Mouse (Mus musculus): ENCODE data around the gene Gli3. TPM values are rescaled to one million over a fixed set of nuclear protein-coding genes. Genes with fewer than 3 reads are reported as not detected.

Gene Gli3
- polyA plus RNA-seq, 2 experiments = 33.4 to 42.6 TPM

GRCm38 (mm10) chr13:15570908-15571568 lies 108.0 kb downstream of the Gli3 start:
- DNase-seq (ENCODE audit: low spot score) = no peak
- Histone ChIP-seq H3K9ac (ENCODE audit: low read depth, low read length, severe bottlenecking) (no peak overlapping the region), H3K4me2 (replicated peaks; ENCODE audit: low read depth, low read length, severe bottlenecking) (no peak overlapping the region), H3K4me3 (replicated peaks; ENCODE audit: low read length) (no peak overlapping the region), H3K27ac (replicated peaks; ENCODE audit: low read depth, low read length) (0 out of 2 replicates have a peak overlapping the region, but pooled peaks have one; percentile 5), H3K9me3 (ENCODE audit: control insufficient read depth, low read length) (0 out of 2 replicates have a peak, but pooled peaks cover 1% of the 10 kb centered on the region), H3K4me1 (ENCODE audit: control insufficient read depth, insufficient read depth, low read length) (peaks cover 3% of the 10 kb centered on the region), H3K36me3 (ENCODE audit: control insufficient read depth, insufficient read depth, low read length) (peaks cover 5% of the 10 kb centered on the region; the same call in 1 of the 2 replicates), H3K27me3 (ENCODE audit: control insufficient read depth, insufficient read depth, low read length) (no peaks in the 10 kb centered on the region)
- TF ChIP-seq POLR2A (IDR thresholded peaks at IDR 0.05; ENCODE audit: borderline replicate concordance, extremely low read depth, insufficient read depth, insufficient read length) = no peak
- no peak for ATAC-seq (ENCODE audit: low FRiP score, low read depth)
- WGBS = 42% methylated on average over 15 of the region's 15 CpGs

GRCm38 (mm10) chr13:15577133-15577917 lies 114.3 kb downstream of the Gli3 start:
- peak overlapping the region; percentile 69 for H3K27ac ChIP-seq (replicated peaks; ENCODE audit: low read depth, low read length)
- 38% methylated on average over 8 of the region's 8 CpGs for WGBS
- ATAC-seq (ENCODE audit: low FRiP score, low read depth) = peak; percentile 66

GRCm38 (mm10) chr13:15580458-15580857 lies 117.4 kb downstream of the Gli3 start:
- H3K4me3 ChIP-seq (replicated peaks; ENCODE audit: low read length) = no peak overlapping the region
- DNase-seq (ENCODE audit: low spot score) (no peak), ATAC-seq (ENCODE audit: low FRiP score, low read depth) (no peak)
- no peaks in the 10 kb centered on the region for H3K27me3 ChIP-seq (ENCODE audit: control insufficient read depth, insufficient read depth, low read length)
- H3K36me3 ChIP-seq (ENCODE audit: control insufficient read depth, insufficient read depth, low read length) = 0 out of 2 replicates have a peak, but pooled peaks cover 3% of the 10 kb centered on the region
- H3K4me2 ChIP-seq (replicated peaks; ENCODE audit: low read depth, low read length, severe bottlenecking) = no peak overlapping the region
- 0 out of 2 replicates have a peak overlapping the region, but pooled peaks have one; percentile 8 for H3K27ac ChIP-seq (replicated peaks; ENCODE audit: low read depth, low read length)
- no peak overlapping the region for H3K9ac ChIP-seq (ENCODE audit: low read depth, low read length, severe bottlenecking)
- no peaks in the 10 kb centered on the region for H3K9me3 ChIP-seq (ENCODE audit: control insufficient read depth, low read length)
- peaks cover 26% of the 10 kb centered on the region for H3K4me1 ChIP-seq (ENCODE audit: control insufficient read depth, insufficient read depth, low read length)
- TF ChIP-seq POLR2A (IDR thresholded peaks at IDR 0.05; ENCODE audit: borderline replicate concordance, extremely low read depth, insufficient read depth, insufficient read length) = no peak
- 67% methylated on average over 5 of the region's 5 CpGs for WGBS

More at GRCm38 (mm10) chr13:15577133-15577917, 114.3 kb downstream of the Gli3 start:
- H3K4me1 ChIP-seq (ENCODE audit: control insufficient read depth, insufficient read depth, low read length) = peaks cover 26% of the 10 kb centered on the region
- H3K4me2 ChIP-seq (replicated peaks; ENCODE audit: low read depth, low read length, severe bottlenecking) = no peak overlapping the region
- TF ChIP-seq POLR2A (IDR thresholded peaks at IDR 0.05; ENCODE audit: borderline replicate concordance, extremely low read depth, insufficient read depth, insufficient read length) = no peak
- DNase-seq (ENCODE audit: low spot score) = peak; percentile 42
- 0 out of 2 replicates have a peak, but pooled peaks cover 3% of the 10 kb centered on the region for H3K36me3 ChIP-seq (ENCODE audit: control insufficient read depth, insufficient read depth, low read length)
- no peak overlapping the region for H3K9ac ChIP-seq (ENCODE audit: low read depth, low read length, severe bottlenecking)
- no peaks in the 10 kb centered on the region for H3K9me3 ChIP-seq (ENCODE audit: control insufficient read depth, low read length)
- no peak overlapping the region for H3K4me3 ChIP-seq (replicated peaks; ENCODE audit: low read length)
- no peaks in the 10 kb centered on the region for H3K27me3 ChIP-seq (ENCODE audit: control insufficient read depth, insufficient read depth, low read length)

- Histone ChIP-seq H3K9me3 (ENCODE audit: control insufficient read depth, low read length) (no peaks in the 10 kb centered on the region), H3K4me1 (ENCODE audit: control insufficient read depth, insufficient read depth, low read length) (peaks cover 22% of the 10 kb centered on the region), H3K36me3 (ENCODE audit: control insufficient read depth, insufficient read depth, low read length) (no peaks in the 10 kb centered on the region), H3K27ac (replicated peaks; ENCODE audit: low read depth, low read length) (no peak overlapping the region), H3K4me2 (replicated peaks; ENCODE audit: low read depth, low read length, severe bottlenecking) (no peak overlapping the region), H3K9ac (ENCODE audit: low read depth, low read length, severe bottlenecking) (no peak overlapping the region), H3K4me3 (replicated peaks; ENCODE audit: low read length) (no peak overlapping the region), H3K27me3 (ENCODE audit: control insufficient read depth, insufficient read depth, low read length) (no peaks in the 10 kb centered on the region)
- 66% methylated on average over 2 of the region's 2 CpGs for WGBS
- no peak for DNase-seq (ENCODE audit: low spot score)
- no peak for ATAC-seq (ENCODE audit: low FRiP score, low read depth)
- no peak for TF ChIP-seq POLR2A (IDR thresholded peaks at IDR 0.05; ENCODE audit: borderline replicate concordance, extremely low read depth, insufficient read depth, insufficient read length)
Observed at GRCm38 (mm10) chr13:15585941-15586340, 122.9 kb downstream of the Gli3 start.

Data from limb, embryonic 14.5 days (tissue).